Mouse (Mus musculus) intestine, embryonic 16.5 days (tissue): Measurements from ENCODE around the gene Ltbp4. TPM values are rescaled to one million over a fixed set of nuclear protein-coding genes. Genes with fewer than 3 reads are reported as not detected.

Experiments used
- ATAC-seq: fragments of 200-750 bp; cut with Nextera tagmentation; 2 replicates; pipeline ENCODE4 v1.8.0; 2017; ENCODE audit warnings: moderate TSS enrichment, moderate library complexity
- H3K27ac ChIP-seq: fragments of 300-500 bp; sonication (generic); 2 replicates; pipeline ENCODE4 v1.5.1; 2014; ENCODE audit warnings: mild to moderate bottlenecking, low read length
- H3K27me3 ChIP-seq: fragments of 300-500 bp; sonication (generic); replicated peaks from 2 replicates; pipeline ENCODE4 v1.6.1; 2014; ENCODE audit warnings: low read length, control low read depth, mixed read lengths; ENCODE audit not compliant: control insufficient read depth, insufficient read depth
- H3K36me3 ChIP-seq: fragments of 300-500 bp; sonication (generic); 2 replicates; pipeline ENCODE4 v1.6.1; 2014; ENCODE audit warnings: low read length, control low read depth; ENCODE audit not compliant: control insufficient read depth, insufficient read depth
- H3K4me1 ChIP-seq: fragments of 300-500 bp; sonication (generic); 2 replicates; pipeline ENCODE4 v1.6.1; 2014; ENCODE audit warnings: low read length, control low read depth, mixed read lengths; ENCODE audit not compliant: control insufficient read depth, insufficient read depth
- H3K4me2 ChIP-seq: fragments of 300-500 bp; sonication (generic); 2 replicates; pipeline ENCODE4 v1.6.1; 2014; ENCODE audit warnings: low read depth, low read length, control low read depth
- H3K4me3 ChIP-seq: fragments of 300-500 bp; sonication (generic); 2 replicates; pipeline ENCODE4 v1.5.1; 2014; ENCODE audit warnings: mild to moderate bottlenecking, low read length
- H3K9ac ChIP-seq: fragments of 300-500 bp; sonication (generic); 2 replicates; pipeline ENCODE4 v1.6.1; 2014; ENCODE audit warnings: low read depth, low read length
- H3K9me3 ChIP-seq: fragments of 300-500 bp; sonication (generic); 2 replicates; pipeline ENCODE4 v1.6.1; 2016; ENCODE audit warnings: low read length, control low read depth; ENCODE audit not compliant: control insufficient read depth
- WGBS: fragments of 180-500 bp; shearing (Covaris S2); extraction: QIAGEN DNeasy Blood & Tissue Kit; methylation state at CpG from one replicate; pipeline ENCODE4 v1.1.7; 2014; 5-methylcytosine and 5-hydroxymethylcytosine counted together
- polyA plus RNA-seq: library from polyadenylated mRNA; unstranded; fragments of >200 nt; fragmentation: Nextera tagmentation; extraction: Ambion mirVana; gene quantifications from 2 replicates; pipeline ENCODE4 v1.2.1, GENCODE M21; 2015

Gene Ltbp4
- polyA plus RNA-seq, 1 experiment from 2014 or later = 70.2 TPM

DNA sequence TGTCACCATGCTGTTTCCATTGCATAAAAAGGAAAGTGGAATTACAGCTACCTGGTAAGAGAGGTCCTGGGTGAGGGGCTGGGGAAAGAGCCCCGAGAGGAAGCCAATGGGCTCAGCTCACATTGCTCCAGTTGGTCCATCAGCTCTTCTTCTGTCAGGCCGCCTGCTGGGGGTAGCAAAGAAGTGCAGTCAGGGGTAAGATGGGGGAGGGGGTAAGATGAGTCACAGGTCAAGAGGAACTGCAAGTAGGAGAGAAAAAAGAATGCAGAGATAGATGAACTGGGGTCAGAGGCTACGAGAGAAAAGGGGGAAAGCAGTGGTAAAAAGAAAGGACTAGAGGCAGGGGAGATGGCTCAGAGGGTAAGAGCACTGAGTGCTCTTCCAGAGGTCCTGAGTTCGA lies 5.1 kb upstream of the Ltbp4 start:
- Histone ChIP-seq H3K9ac (no peak overlapping the region), H3K36me3 (peaks cover 10% of the 10 kb centered on the region; the same call in 1 of the 2 replicates), H3K27ac (no peak overlapping the region), H3K4me2 (no peak overlapping the region), H3K9me3 (no peaks in the 10 kb centered on the region), H3K27me3 (no peaks in the 10 kb centered on the region; the same call in 1 of the 2 replicates), H3K4me3 (no peak overlapping the region), H3K4me1 (0 out of 2 replicates have a peak, but pooled peaks cover 2% of the 10 kb centered on the region)
- 52% methylated on average over 4 of the region's 4 CpGs for WGBS
- no peak for ATAC-seq

DNA sequence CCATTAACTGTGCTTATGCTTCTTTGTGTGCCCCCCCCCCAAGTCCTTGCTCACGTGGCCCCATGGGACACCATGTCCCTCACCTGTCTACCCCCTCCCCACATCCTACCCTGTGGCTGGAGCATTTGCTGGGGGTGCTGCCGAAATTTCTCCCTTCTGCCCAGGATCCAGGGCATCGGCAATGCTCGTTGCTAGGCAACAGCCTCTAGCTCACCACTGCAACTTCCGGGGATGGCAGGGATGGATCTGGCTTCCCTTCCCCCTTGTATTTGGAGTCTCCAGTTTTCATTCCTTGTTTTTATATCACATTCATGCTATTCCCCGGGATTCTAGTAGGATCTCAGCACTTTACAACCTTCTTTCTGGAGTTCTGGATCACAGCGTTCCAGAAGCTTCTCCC lies 2.0 kb upstream of the Ltbp4 start:
- peaks cover 18% of the 10 kb centered on the region for H3K4me1 ChIP-seq
- ATAC-seq = no peak
- no peaks in the 10 kb centered on the region for H3K9me3 ChIP-seq
- no peak overlapping the region for H3K9ac ChIP-seq
- H3K27ac ChIP-seq = no peak overlapping the region
- 28% methylated on average over 7 of the region's 7 CpGs for WGBS
- 0 out of 2 replicates have a peak, but pooled peaks cover 3% of the 10 kb centered on the region for H3K36me3 ChIP-seq
- no peak overlapping the region for H3K4me2 ChIP-seq
- H3K4me3 ChIP-seq = no peak overlapping the region
- peaks cover 19% of the 10 kb centered on the region for H3K27me3 ChIP-seq

DNA sequence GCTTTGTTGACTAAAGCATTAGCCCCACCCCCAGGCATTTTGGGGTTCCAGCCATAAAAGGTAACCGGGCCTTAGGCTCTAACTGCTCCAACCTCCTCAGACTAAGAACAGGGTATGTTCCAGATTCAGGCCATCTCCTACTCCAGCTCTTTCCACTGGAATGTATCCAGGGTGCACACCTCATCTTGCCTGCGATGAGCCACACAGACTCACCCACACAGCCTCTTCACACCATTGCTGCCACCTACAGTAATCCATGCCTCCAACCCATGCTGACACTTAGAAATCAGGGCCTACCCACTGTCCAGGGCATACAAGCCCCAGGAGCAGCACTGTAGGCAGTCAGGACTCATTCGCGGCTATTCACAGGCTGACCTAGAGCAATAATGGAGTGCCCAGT lies 1.6 kb upstream of the Ltbp4 start:
- no peak for ATAC-seq
- H3K9me3 ChIP-seq = no peaks in the 10 kb centered on the region
- H3K4me3 ChIP-seq = no peak overlapping the region
- H3K27me3 ChIP-seq = peaks cover 23% of the 10 kb centered on the region
- WGBS = 73% methylated on average over 4 of the region's 4 CpGs
- no peak overlapping the region for H3K27ac ChIP-seq
- peaks cover 22% of the 10 kb centered on the region for H3K4me1 ChIP-seq
- no peak overlapping the region for H3K4me2 ChIP-seq
- 0 out of 2 replicates have a peak, but pooled peaks cover 3% of the 10 kb centered on the region for H3K36me3 ChIP-seq
- H3K9ac ChIP-seq = no peak overlapping the region

- WGBS = under 1% methylated on average over 47 of the region's 47 CpGs
- no peaks in the 10 kb centered on the region for H3K9me3 ChIP-seq
- peak overlapping the region; percentile 36 for H3K9ac ChIP-seq
- peaks cover 40% of the 10 kb centered on the region for H3K27me3 ChIP-seq
- peak overlapping the region; percentile 39 for H3K4me3 ChIP-seq
- H3K4me2 ChIP-seq = peak overlapping the region; percentile 65
- H3K36me3 ChIP-seq = no peaks in the 10 kb centered on the region
- H3K4me1 ChIP-seq = peaks cover 36% of the 10 kb centered on the region
- H3K27ac ChIP-seq = no peak overlapping the region
- ATAC-seq = peak; percentile 74
These were observed 1.3 kb downstream of the Ltbp4 start for GRCm38 (mm10) chr7:27335928-27336823.

- 46% methylated on average over 15 of the region's 15 CpGs for WGBS
- H3K4me1 ChIP-seq = peaks cover 45% of the 10 kb centered on the region
These were observed 2.3 kb downstream of the Ltbp4 start for GRCm38 (mm10) chr7:27335011-27335720.

DNA sequence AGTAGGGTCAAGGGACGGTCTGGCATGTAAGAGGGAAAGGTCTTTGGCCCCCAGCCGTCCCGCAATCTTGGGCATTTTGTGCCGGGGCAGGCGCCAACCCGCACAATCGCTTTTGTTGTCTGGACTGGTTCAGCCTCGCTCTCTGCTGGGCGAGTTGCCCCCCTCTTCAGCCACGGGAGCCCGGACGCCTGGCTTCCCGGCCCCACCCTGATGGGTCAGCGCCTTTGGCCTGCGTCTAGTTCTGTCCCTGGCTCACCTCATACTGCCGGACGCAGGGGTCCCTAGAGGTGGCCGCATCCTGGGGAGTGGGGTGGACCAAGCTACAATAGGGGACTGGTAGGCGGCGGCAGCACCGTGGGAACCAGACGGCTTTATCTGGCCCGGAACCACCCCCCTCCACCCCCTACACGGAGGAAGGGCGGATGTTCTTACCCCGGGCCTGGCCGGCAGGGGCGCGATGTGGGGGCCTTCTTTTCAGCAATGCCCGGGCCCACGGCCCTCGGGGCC lies 3.0 kb downstream of the Ltbp4 start:
- Histone ChIP-seq H3K27ac (peak overlapping the region; percentile 54), H3K4me3 (peak overlapping the region; percentile 68), H3K4me1 (peaks cover 52% of the 10 kb centered on the region), H3K9me3 (no peaks in the 10 kb centered on the region), H3K36me3 (no peaks in the 10 kb centered on the region), H3K27me3 (peaks cover 42% of the 10 kb centered on the region), H3K9ac (peak overlapping the region; percentile 85; the same call in 1 of the 2 replicates), H3K4me2 (peak overlapping the region; percentile 88)
- ATAC-seq = no peak
- WGBS = 7% methylated on average over 32 of the region's 32 CpGs

More at GRCm38 (mm10) chr7:27335011-27335720, 2.3 kb downstream of the Ltbp4 start:
- no peak overlapping the region for H3K4me3 ChIP-seq
- peaks cover 42% of the 10 kb centered on the region for H3K27me3 ChIP-seq
- H3K36me3 ChIP-seq = no peaks in the 10 kb centered on the region
- no peaks in the 10 kb centered on the region for H3K9me3 ChIP-seq
- H3K9ac ChIP-seq = 0 out of 2 replicates have a peak overlapping the region, but pooled peaks have one; percentile 85
- H3K27ac ChIP-seq = peak overlapping the region; percentile 54; the same call in 1 of the 2 replicates
- peak overlapping the region; percentile 88; the same call in 1 of the 2 replicates for H3K4me2 ChIP-seq
- ATAC-seq = no peak

DNA sequence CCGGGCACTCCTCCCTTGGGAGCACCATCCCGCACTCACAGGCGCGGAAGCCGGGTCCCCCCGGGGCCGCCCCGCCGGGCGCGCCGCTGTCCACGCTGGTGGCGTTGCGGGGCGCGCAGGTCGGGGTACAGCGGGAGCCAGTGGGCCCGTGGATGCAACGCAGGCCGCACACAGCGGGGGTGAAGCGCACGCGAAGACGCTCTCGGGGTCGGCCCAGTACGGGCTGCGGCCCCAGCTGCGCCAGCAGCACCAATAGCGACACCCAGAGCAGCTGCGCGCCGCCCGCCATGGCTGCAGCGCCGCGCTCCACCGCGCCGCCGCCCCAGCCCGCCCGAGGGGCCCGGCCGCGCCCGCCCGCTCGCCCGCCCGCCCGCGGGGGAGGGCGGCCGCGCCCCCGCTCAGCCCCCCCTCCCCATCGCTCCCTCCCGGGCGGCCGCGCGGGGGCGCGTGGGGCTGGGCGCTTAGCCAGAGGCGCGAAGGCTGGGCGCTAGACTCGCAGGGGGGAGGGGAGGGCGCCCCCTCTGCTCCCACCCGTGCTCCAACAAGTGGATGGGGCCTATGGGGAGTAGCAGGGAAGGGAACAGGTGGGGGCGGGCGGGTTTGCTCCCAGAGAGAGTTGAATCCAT lies 4.1 kb downstream of the Ltbp4 start:
- H3K9me3 ChIP-seq = no peaks in the 10 kb centered on the region
- H3K4me1 ChIP-seq = peaks cover 56% of the 10 kb centered on the region
- peak overlapping the region; percentile 68 for H3K4me3 ChIP-seq
- peaks cover 42% of the 10 kb centered on the region for H3K27me3 ChIP-seq
- H3K27ac ChIP-seq = peak overlapping the region; percentile 90
- peak overlapping the region; percentile 88 for H3K4me2 ChIP-seq
- ATAC-seq = no peak
- WGBS = under 1% methylated on average over 48 of the region's 77 CpGs
- no peaks in the 10 kb centered on the region for H3K36me3 ChIP-seq
- H3K9ac ChIP-seq = peak overlapping the region; percentile 85

DNA sequence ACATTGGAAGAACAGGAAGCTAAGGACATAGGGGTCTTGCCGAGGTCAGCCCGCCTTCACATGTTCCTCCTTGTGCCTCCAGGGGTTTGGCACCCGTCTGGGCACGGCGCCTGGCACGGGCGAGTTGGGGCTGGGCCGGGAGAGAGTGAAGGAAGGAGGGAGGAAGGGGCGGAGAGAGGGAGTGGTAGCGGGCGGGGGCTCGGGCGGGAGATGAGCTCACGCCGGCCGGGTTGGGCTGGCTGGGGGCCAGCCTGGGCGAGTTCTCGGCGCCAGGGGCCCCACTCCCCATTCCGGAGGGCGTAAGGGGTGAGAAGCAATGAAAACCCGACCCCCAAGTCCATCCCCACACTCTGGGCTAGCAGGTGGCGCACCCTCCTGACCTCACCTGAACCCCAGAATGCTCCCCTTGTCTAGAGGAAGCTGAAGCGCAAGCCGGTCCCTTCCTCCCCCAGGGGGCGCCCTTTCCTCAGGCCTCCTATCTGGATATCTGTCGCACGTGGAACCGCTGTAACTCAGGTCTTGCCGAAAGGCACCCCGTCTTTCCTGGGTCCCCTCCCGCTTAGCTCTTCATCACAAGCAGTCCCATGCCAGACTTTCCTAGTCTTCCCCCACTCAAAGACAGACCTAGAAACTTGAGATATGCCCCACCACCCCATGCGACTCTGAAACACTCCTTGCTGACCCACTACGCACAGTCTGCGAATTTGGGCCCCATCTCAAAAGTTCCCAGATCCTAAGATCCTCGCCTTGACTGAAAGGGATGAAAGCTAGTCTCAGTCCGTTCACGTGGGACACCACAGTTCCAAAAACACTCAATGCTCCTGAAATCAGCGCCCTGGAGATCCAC lies 4.9 kb downstream of the Ltbp4 start:
- peak overlapping the region; percentile 85 for H3K9ac ChIP-seq
- H3K36me3 ChIP-seq = no peaks in the 10 kb centered on the region
- no peaks in the 10 kb centered on the region for H3K9me3 ChIP-seq
- peaks cover 54% of the 10 kb centered on the region for H3K4me1 ChIP-seq
- H3K4me3 ChIP-seq = peak overlapping the region; percentile 68
- peak; percentile 14; the same call in 1 of the 2 replicates for ATAC-seq
- H3K4me2 ChIP-seq = peak overlapping the region; percentile 88
- WGBS = under 1% methylated on average over 38 of the region's 39 CpGs
- H3K27me3 ChIP-seq = peaks cover 42% of the 10 kb centered on the region
- peak overlapping the region; percentile 90 for H3K27ac ChIP-seq
